Mouse (Mus musculus) midbrain, embryonic 10.5 days (tissue): ENCODE measurements around the gene Phf19. TPM values are rescaled to one million over a fixed set of nuclear protein-coding genes. Genes with fewer than 3 reads are reported as not detected.

Experiments
- DNase-seq: peaks from one replicate; pipeline ENCODE4 v3.0.0-alpha.2; 2017; ENCODE audit warnings: low spot score
- H3K27ac ChIP-seq: fragments of 300-500 bp; sonication (generic); replicated peaks from 2 replicates; pipeline ENCODE4 v1.5.1; 2016; ENCODE audit warnings: mild to moderate bottlenecking
- H3K27me3 ChIP-seq: fragments of 300-500 bp; sonication (generic); 2 replicates; pipeline ENCODE4 v1.6.1; 2016; ENCODE audit warnings: low read depth, mild to moderate bottlenecking; ENCODE audit not compliant: poor library complexity, severe bottlenecking
- H3K36me3 ChIP-seq: fragments of 300-500 bp; sonication (generic); 2 replicates; pipeline ENCODE4 v1.6.1; 2016; ENCODE audit warnings: mild to moderate bottlenecking, moderate library complexity
- H3K4me1 ChIP-seq: fragments of 300-500 bp; sonication (generic); 2 replicates; pipeline ENCODE4 v1.6.1; 2016
- H3K4me3 ChIP-seq: fragments of 300-500 bp; sonication (generic); 2 replicates; pipeline ENCODE4 v1.5.1; 2016; ENCODE audit warnings: mild to moderate bottlenecking, moderate library complexity
- H3K9me3 ChIP-seq: fragments of 300-500 bp; sonication (generic); replicated peaks from 2 replicates; pipeline ENCODE4 v1.6.1; 2016; ENCODE audit warnings: mild to moderate bottlenecking
- WGBS: fragments of 180-500 bp; shearing (Covaris S2); methylation state at CpG from one replicate; pipeline ENCODE4 v1.1.7; 2016; 5-methylcytosine and 5-hydroxymethylcytosine counted together
- polyA plus RNA-seq: library from polyadenylated mRNA; unstranded; fragments of >200 nt; fragmentation: Nextera tagmentation; extraction: Ambion mirVana; gene quantifications from 2 replicates; pipeline ENCODE4 v1.2.1, GENCODE M21; 2016

The Phf19 gene
- polyA plus RNA-seq, 1 experiment from 2014 or later, result 2.6 TPM

- Histone ChIP-seq H3K4me3 (no peak overlapping the region), H3K4me1 (peaks cover 28% of the 10 kb centered on the region), H3K9me3 (no peaks in the 10 kb centered on the region), H3K36me3 (peaks cover 4% of the 10 kb centered on the region; the same call in 1 of the 2 replicates), H3K27me3 (peaks cover 28% of the 10 kb centered on the region; the same call in 1 of the 2 replicates), H3K27ac (no peak overlapping the region)
- WGBS, result 77% methylated on average over 4 of the region's 4 CpGs
- DNase-seq, result no peak
Observed at GRCm38 (mm10) chr2:34903652-34904405, 10.0 kb downstream of the Phf19 start.

- Histone ChIP-seq H3K4me1 (peaks cover 29% of the 10 kb centered on the region), H3K9me3 (no peaks in the 10 kb centered on the region), H3K27me3 (peaks cover 32% of the 10 kb centered on the region; the same call in 1 of the 2 replicates), H3K36me3 (peaks cover 4% of the 10 kb centered on the region; the same call in 1 of the 2 replicates), H3K27ac (no peak overlapping the region), H3K4me3 (no peak overlapping the region)
- WGBS, result 91% methylated on average over 7 of the region's 7 CpGs
- no peak for DNase-seq
Observed at GRCm38 (mm10) chr2:34903191-34903590, 10.6 kb downstream of the Phf19 start.

GRCm38 (mm10) chr2:34902731-34903130 lies 11.1 kb downstream of the Phf19 start:
- Histone ChIP-seq H3K4me1 (peaks cover 32% of the 10 kb centered on the region), H3K9me3 (no peaks in the 10 kb centered on the region), H3K4me3 (no peak overlapping the region), H3K36me3 (peaks cover 4% of the 10 kb centered on the region; the same call in 1 of the 2 replicates), H3K27me3 (peaks cover 28% of the 10 kb centered on the region; the same call in 1 of the 2 replicates), H3K27ac (no peak overlapping the region)
- DNase-seq, result no peak
- 86% methylated on average over 6 of the region's 6 CpGs for WGBS

GRCm38 (mm10) chr2:34901726-34902125 lies 12.1 kb downstream of the Phf19 start:
- peaks cover 25% of the 10 kb centered on the region for H3K4me1 ChIP-seq
- H3K27ac ChIP-seq, result no peak overlapping the region
- no peak for DNase-seq
- WGBS, result 70% methylated on average over 4 of the region's 4 CpGs
- peaks cover 4% of the 10 kb centered on the region; the same call in 1 of the 2 replicates for H3K36me3 ChIP-seq
- peaks cover 19% of the 10 kb centered on the region; the same call in 1 of the 2 replicates for H3K27me3 ChIP-seq
- H3K9me3 ChIP-seq, result no peaks in the 10 kb centered on the region
- no peak overlapping the region for H3K4me3 ChIP-seq

GRCm38 (mm10) chr2:34900412-34900811 lies 13.4 kb downstream of the Phf19 start:
- Histone ChIP-seq H3K27ac (no peak overlapping the region), H3K27me3 (peaks cover 12% of the 10 kb centered on the region; the same call in 1 of the 2 replicates), H3K9me3 (no peaks in the 10 kb centered on the region), H3K4me3 (no peak overlapping the region), H3K4me1 (peaks cover 20% of the 10 kb centered on the region), H3K36me3 (peaks cover 4% of the 10 kb centered on the region; the same call in 1 of the 2 replicates)
- DNase-seq, result no peak
- 79% methylated on average over 1 of the region's 1 CpGs for WGBS

- Histone ChIP-seq H3K9me3 (no peaks in the 10 kb centered on the region), H3K27ac (no peak overlapping the region), H3K4me1 (peaks cover 13% of the 10 kb centered on the region), H3K4me3 (no peak overlapping the region), H3K36me3 (peaks cover 4% of the 10 kb centered on the region; the same call in 1 of the 2 replicates), H3K27me3 (peaks cover 12% of the 10 kb centered on the region; the same call in 1 of the 2 replicates)
- no peak for DNase-seq
- WGBS, result 82% methylated on average over 11 of the region's 11 CpGs
Observed at GRCm38 (mm10) chr2:34899682-34900081, 14.1 kb downstream of the Phf19 start.

GRCm38 (mm10) chr2:34897820-34898219 lies 16.0 kb downstream of the Phf19 start:
- Histone ChIP-seq H3K9me3 (no peaks in the 10 kb centered on the region), H3K27me3 (peaks cover 12% of the 10 kb centered on the region; the same call in 1 of the 2 replicates), H3K27ac (no peak overlapping the region), H3K4me1 (0 out of 2 replicates have a peak, but pooled peaks cover 4% of the 10 kb centered on the region), H3K4me3 (no peak overlapping the region), H3K36me3 (peaks cover 4% of the 10 kb centered on the region; the same call in 1 of the 2 replicates)
- 27% methylated on average over 10 of the region's 10 CpGs for WGBS
- peak; percentile 33 for DNase-seq

GRCm38 (mm10) chr2:34896821-34897460 lies 16.9 kb downstream of the Phf19 start:
- 89% methylated on average over 17 of the region's 17 CpGs for WGBS
- no peak for DNase-seq

GRCm38 (mm10) chr2:34895503-34896113 lies 18.2 kb downstream of the Phf19 start:
- peaks cover 12% of the 10 kb centered on the region; the same call in 1 of the 2 replicates for H3K27me3 ChIP-seq
- 0 out of 2 replicates have a peak, but pooled peaks cover 4% of the 10 kb centered on the region for H3K4me1 ChIP-seq
- 81% methylated on average over 19 of the region's 19 CpGs for WGBS
- H3K27ac ChIP-seq, result no peak overlapping the region
- no peaks in the 10 kb centered on the region for H3K36me3 ChIP-seq
- no peak for DNase-seq
- no peak overlapping the region for H3K4me3 ChIP-seq
- no peaks in the 10 kb centered on the region for H3K9me3 ChIP-seq

More at GRCm38 (mm10) chr2:34896821-34897460, 16.9 kb downstream of the Phf19 start:
- peaks cover 3% of the 10 kb centered on the region; the same call in 1 of the 2 replicates for H3K36me3 ChIP-seq
- H3K4me3 ChIP-seq, result no peak overlapping the region
- H3K27me3 ChIP-seq, result peaks cover 12% of the 10 kb centered on the region; the same call in 1 of the 2 replicates
- H3K4me1 ChIP-seq, result 0 out of 2 replicates have a peak, but pooled peaks cover 4% of the 10 kb centered on the region
- H3K9me3 ChIP-seq, result no peaks in the 10 kb centered on the region
- no peak overlapping the region for H3K27ac ChIP-seq

GRCm38 (mm10) chr2:34893950-34894349 lies 19.9 kb downstream of the Phf19 start:
- no peak for DNase-seq
- Histone ChIP-seq H3K4me1 (0 out of 2 replicates have a peak, but pooled peaks cover 4% of the 10 kb centered on the region), H3K9me3 (no peaks in the 10 kb centered on the region), H3K27ac (no peak overlapping the region), H3K36me3 (no peaks in the 10 kb centered on the region), H3K27me3 (peaks cover 5% of the 10 kb centered on the region; the same call in 1 of the 2 replicates), H3K4me3 (no peak overlapping the region)
- WGBS, result 78% methylated on average over 5 of the region's 5 CpGs

GRCm38 (mm10) chr2:34884186-34884585 lies 29.6 kb downstream of the Phf19 start:
- Histone ChIP-seq H3K4me1 (no peaks in the 10 kb centered on the region), H3K4me3 (no peak overlapping the region), H3K27ac (no peak overlapping the region), H3K36me3 (no peaks in the 10 kb centered on the region), H3K27me3 (peaks cover 19% of the 10 kb centered on the region), H3K9me3 (no peaks in the 10 kb centered on the region)
- DNase-seq, result no peak
- WGBS, result 85% methylated on average over 2 of the region's 2 CpGs

GRCm38 (mm10) chr2:34883190-34883589 lies 30.6 kb downstream of the Phf19 start:
- Histone ChIP-seq H3K4me3 (no peak overlapping the region), H3K27me3 (peaks cover 21% of the 10 kb centered on the region), H3K9me3 (no peaks in the 10 kb centered on the region), H3K4me1 (no peaks in the 10 kb centered on the region), H3K36me3 (no peaks in the 10 kb centered on the region), H3K27ac (no peak overlapping the region)
- WGBS, result 72% methylated on average over 5 of the region's 5 CpGs
- no peak for DNase-seq
